In genomic region chr10:127537854-127538583, GRCm38 (mm10) we compare ENCODE assay signal across 8 mouse cellular contexts. TPM values are rescaled to one million over a fixed set of nuclear protein-coding genes. Genes with fewer than 3 reads are reported as not detected.
DNase-seq lines count a peak whose midpoint lies in the region; ATAC-seq and TF ChIP-seq lines count a peak whose summit lies in the region.

No protein-coding gene starts in this region.

- no peak overlapping the region for H3K27ac ChIP-seq in embryonic facial prominence, embryonic 10.5 days (replicated peaks)
- H3K27ac ChIP-seq in heart, embryonic 11.5 days (ENCODE audit: low read depth, low read length), result no peak overlapping the region
- peak overlapping the region; percentile 64; the same call in 1 of the 2 replicates for H3K27ac ChIP-seq in neural tube, embryonic 15.5 days (replicated peaks)
- H3K27ac ChIP-seq in testis, adult 2 months (ENCODE audit: control insufficient read depth, insufficient read depth, low read depth, low read length), result no peak overlapping the region

- DNase-seq in B cell, adult 2 months, result peak; percentile 79 to 80
- peak; percentile 57 for DNase-seq in adrenal gland, adult 8-10 months
- DNase-seq in embryonic facial prominence, embryonic 10.5 days (ENCODE audit: low spot score), result peak; percentile 82
- peak; percentile 82 to 90 for DNase-seq in kidney, postnatal 36 days
- DNase-seq in lung, adult 18-20 months, result peak; percentile 73 to 77

- no peak overlapping the region for H3K4me3 ChIP-seq in embryonic facial prominence, embryonic 10.5 days
- no peak overlapping the region for H3K4me3 ChIP-seq in heart, embryonic 11.5 days (ENCODE audit: low read depth, low read length)
- H3K4me3 ChIP-seq in neural tube, embryonic 15.5 days (replicated peaks), result no peak overlapping the region
- no peak overlapping the region for H3K4me3 ChIP-seq in testis, adult 2 months (ENCODE audit: control insufficient read depth, low read depth, low read length)

- 24% methylated on average over 7 of the region's 7 CpGs for WGBS in embryonic facial prominence, embryonic 10.5 days
- 24% methylated on average over 7 of the region's 7 CpGs for WGBS in heart, embryonic 11.5 days (ENCODE audit: insufficient replicate concordance)
- WGBS in neural tube, embryonic 15.5 days, result 24% methylated on average over 7 of the region's 7 CpGs

- no peak overlapping the region for H3K9ac ChIP-seq in heart, embryonic 11.5 days (ENCODE audit: low read depth, low read length)
- H3K9ac ChIP-seq in neural tube, embryonic 15.5 days (replicated peaks), result no peak overlapping the region

- H3K36me3 ChIP-seq in embryonic facial prominence, embryonic 10.5 days (replicated peaks), result peaks cover 49% of the 10 kb centered on the region
- H3K36me3 ChIP-seq in heart, embryonic 11.5 days (ENCODE audit: control insufficient read depth, insufficient read depth, low read length), result peaks cover 17% of the 10 kb centered on the region
- peaks cover 46% of the 10 kb centered on the region for H3K36me3 ChIP-seq in neural tube, embryonic 15.5 days
- H3K36me3 ChIP-seq in testis, adult 2 months (ENCODE audit: control insufficient read depth, insufficient read depth, low read length), result no peaks in the 10 kb centered on the region

- H3K9me3 ChIP-seq in embryonic facial prominence, embryonic 10.5 days, result no peaks in the 10 kb centered on the region
- H3K9me3 ChIP-seq in heart, embryonic 11.5 days (replicated peaks; ENCODE audit: control insufficient read depth, low read length), result no peaks in the 10 kb centered on the region
- H3K9me3 ChIP-seq in neural tube, embryonic 15.5 days (replicated peaks), result no peaks in the 10 kb centered on the region

- H3K4me2 ChIP-seq in heart, embryonic 11.5 days, result no peak overlapping the region
- H3K4me2 ChIP-seq in neural tube, embryonic 15.5 days, result no peak overlapping the region

- 0 out of 2 replicates have a peak, but pooled peaks have one; percentile 27 for ATAC-seq in heart, embryonic 11.5 days (replicated peaks; ENCODE audit: insufficient number of reproducible peaks, low FRiP score, low TSS enrichment)
- ATAC-seq in neural tube, embryonic 15.5 days (ENCODE audit: low FRiP score), result peak; percentile 15; the same call in 1 of the 2 replicates

- H3K4me1 ChIP-seq in embryonic facial prominence, embryonic 10.5 days, result peaks cover 37% of the 10 kb centered on the region
- H3K4me1 ChIP-seq in heart, embryonic 11.5 days (ENCODE audit: control insufficient read depth, insufficient read depth, low read length), result peaks cover 10% of the 10 kb centered on the region
- peaks cover 47% of the 10 kb centered on the region for H3K4me1 ChIP-seq in neural tube, embryonic 15.5 days
- H3K4me1 ChIP-seq in testis, adult 2 months (ENCODE audit: control insufficient read depth, insufficient read depth, low read length), result peaks cover 10% of the 10 kb centered on the region

- no peak for TF ChIP-seq POLR2A in testis, adult 2 months (IDR thresholded peaks at IDR 0.05; ENCODE audit: control insufficient read depth, low read depth, low read length)

- peak; percentile 87 for TF ChIP-seq CTCF in testis, adult 2 months (IDR thresholded peaks at IDR 0.05; ENCODE audit: control insufficient read depth, insufficient read depth, insufficient replicate concordance, low read depth, low read length)

- H3K27me3 ChIP-seq in embryonic facial prominence, embryonic 10.5 days (replicated peaks; ENCODE audit: low read depth, poor library complexity, severe bottlenecking), result peaks cover 52% of the 10 kb centered on the region
- peaks cover 38% of the 10 kb centered on the region for H3K27me3 ChIP-seq in heart, embryonic 11.5 days (ENCODE audit: control insufficient read depth, insufficient read depth, low read length)
- 0 out of 2 replicates have a peak, but pooled peaks cover 2% of the 10 kb centered on the region for H3K27me3 ChIP-seq in neural tube, embryonic 15.5 days (replicated peaks)
- peaks cover 3% of the 10 kb centered on the region for H3K27me3 ChIP-seq in testis, adult 2 months (ENCODE audit: control insufficient read depth, insufficient read depth, low read length)

RNA-seq across cellular contexts. Expression of gene Nxph4, which starts 3.7 kb away (rescaled TPM):
- 10 to 100 TPM in 3 of 4 experiments, 1 to 10 TPM in 1; 8.3 to 16.8 (median 13.2) TPM for total RNA-seq in adrenal gland, adult 8-10 months (2022)
- polyA plus RNA-seq in embryonic facial prominence, embryonic 10.5 days (2016; fragmentation: Nextera tagmentation; extraction: Ambion mirVana), result 5.2 and 9.7 TPM in 2 replicates
- polyA plus RNA-seq in heart, embryonic 11.5 days (2014; fragmentation: Nextera tagmentation; extraction: Ambion mirVana), result 0.21 and 0.33 TPM in 2 replicates
- polyA plus RNA-seq in neural tube, embryonic 15.5 days (2015; fragmentation: Nextera tagmentation; extraction: Ambion mirVana), result 80.4 and 102 TPM in 2 replicates
- 0.36 and 0.51 TPM in 2 replicates for polyA plus RNA-seq in testis, adult 2 months (2012; rRNA removed)

RNA-seq across cellular contexts. Expression of gene Shmt2, which starts 15.8 kb away (rescaled TPM):
- 10 to 100 TPM; 45.3 to 56.0 (median 49.8) TPM for total RNA-seq in adrenal gland, adult 8-10 months (2022)
- polyA plus RNA-seq in embryonic facial prominence, embryonic 10.5 days (2016; fragmentation: Nextera tagmentation; extraction: Ambion mirVana), result 110 and 129 TPM in 2 replicates
- polyA plus RNA-seq in heart, embryonic 11.5 days (2014; fragmentation: Nextera tagmentation; extraction: Ambion mirVana), result 71.3 and 82.7 TPM in 2 replicates
- 50.4 and 69.9 TPM in 2 replicates for polyA plus RNA-seq in neural tube, embryonic 15.5 days (2015; fragmentation: Nextera tagmentation; extraction: Ambion mirVana)
- polyA plus RNA-seq in testis, adult 2 months (2012; rRNA removed), result 12.7 and 16.7 TPM in 2 replicates

RNA-seq across cellular contexts. Expression of gene Ndufa4l2, which starts 23.3 kb away (rescaled TPM):
- total RNA-seq in adrenal gland, adult 8-10 months (2022), result 10 to 100 TPM; 42.4 to 64.4 (median 50.7) TPM
- polyA plus RNA-seq in embryonic facial prominence, embryonic 10.5 days (2016; fragmentation: Nextera tagmentation; extraction: Ambion mirVana), result 2.2 and 4.5 TPM in 2 replicates
- polyA plus RNA-seq in heart, embryonic 11.5 days (2014; fragmentation: Nextera tagmentation; extraction: Ambion mirVana), result 10.1 and 13.9 TPM in 2 replicates
- 17.8 and 22.5 TPM in 2 replicates for polyA plus RNA-seq in neural tube, embryonic 15.5 days (2015; fragmentation: Nextera tagmentation; extraction: Ambion mirVana)
- 65.0 and 74.9 TPM in 2 replicates for polyA plus RNA-seq in testis, adult 2 months (2012; rRNA removed)

RNA-seq across cellular contexts. Expression of gene Stac3, which starts 36.5 kb away (rescaled TPM):
- total RNA-seq in adrenal gland, adult 8-10 months (2022), result 1 to 10 TPM in 3 of 4 experiments, under 1 TPM in 1; 0.87 to 4.6 (median 3.7) TPM
- 0.57 and 0.58 TPM in 2 replicates for polyA plus RNA-seq in embryonic facial prominence, embryonic 10.5 days (2016; fragmentation: Nextera tagmentation; extraction: Ambion mirVana)
- polyA plus RNA-seq in heart, embryonic 11.5 days (2014; fragmentation: Nextera tagmentation; extraction: Ambion mirVana), result 0.24 and 0.30 TPM in 2 replicates
- polyA plus RNA-seq in neural tube, embryonic 15.5 days (2015; fragmentation: Nextera tagmentation; extraction: Ambion mirVana), result 1.9 and 2.9 TPM in 2 replicates
- 0.97 and 1.0 TPM in 2 replicates for polyA plus RNA-seq in testis, adult 2 months (2012; rRNA removed)
